Mouse (Mus musculus) lung, embryonic 15.5 days (tissue): Measurements from ENCODE around the gene Cd9. TPM values are rescaled to one million over a fixed set of nuclear protein-coding genes. Genes with fewer than 3 reads are reported as not detected.

Experiments used
- ATAC-seq: fragments of 200-750 bp; cut with Nextera tagmentation; 2 replicates; pipeline ENCODE4 v1.8.0; 2017; ENCODE audit warnings: moderate number of reproducible peaks, borderline replicate concordance; ENCODE audit not compliant: low FRiP score, low TSS enrichment; ENCODE audit errors: extremely low read depth
- H3K27ac ChIP-seq: fragments of 300-500 bp; sonication (generic); 2 replicates; pipeline ENCODE4 v1.5.1; 2015; ENCODE audit warnings: moderate library complexity, mild to moderate bottlenecking, inconsistent platforms
- H3K27me3 ChIP-seq: fragments of 300-500 bp; sonication (generic); 2 replicates; pipeline ENCODE4 v1.6.1; 2015; ENCODE audit warnings: inconsistent platforms
- H3K36me3 ChIP-seq: fragments of 300-500 bp; sonication (generic); 2 replicates; pipeline ENCODE4 v1.6.1; 2015; ENCODE audit warnings: inconsistent platforms
- H3K4me1 ChIP-seq: fragments of 300-500 bp; sonication (generic); 2 replicates; pipeline ENCODE4 v1.6.1; 2015; ENCODE audit warnings: inconsistent platforms
- H3K4me2 ChIP-seq: fragments of 300-500 bp; sonication (generic); 2 replicates; pipeline ENCODE4 v1.6.1; 2015; ENCODE audit warnings: inconsistent platforms, mild to moderate bottlenecking, moderate library complexity
- H3K4me3 ChIP-seq: fragments of 300-500 bp; sonication (generic); 2 replicates; pipeline ENCODE4 v1.5.1; 2015; ENCODE audit warnings: mild to moderate bottlenecking, inconsistent platforms
- H3K9ac ChIP-seq: fragments of 300-500 bp; sonication (generic); 2 replicates; pipeline ENCODE4 v1.6.1; 2015; ENCODE audit warnings: inconsistent platforms
- H3K9me3 ChIP-seq: fragments of 300-500 bp; sonication (generic); 2 replicates; pipeline ENCODE4 v1.6.1; 2016; ENCODE audit warnings: inconsistent platforms
- WGBS: fragments of 180-500 bp; shearing (Covaris S2); methylation state at CpG from one replicate; pipeline ENCODE4 v1.1.7; 2015; 5-methylcytosine and 5-hydroxymethylcytosine counted together
- polyA plus RNA-seq: library from polyadenylated mRNA; unstranded; fragments of >200 nt; fragmentation: Nextera tagmentation; extraction: Ambion mirVana; gene quantifications from 2 replicates; pipeline ENCODE4 v1.2.1, GENCODE M21; 2015

Cd9 gene
- polyA plus RNA-seq, 1 experiment from 2014 or later: 250 TPM

DNA sequence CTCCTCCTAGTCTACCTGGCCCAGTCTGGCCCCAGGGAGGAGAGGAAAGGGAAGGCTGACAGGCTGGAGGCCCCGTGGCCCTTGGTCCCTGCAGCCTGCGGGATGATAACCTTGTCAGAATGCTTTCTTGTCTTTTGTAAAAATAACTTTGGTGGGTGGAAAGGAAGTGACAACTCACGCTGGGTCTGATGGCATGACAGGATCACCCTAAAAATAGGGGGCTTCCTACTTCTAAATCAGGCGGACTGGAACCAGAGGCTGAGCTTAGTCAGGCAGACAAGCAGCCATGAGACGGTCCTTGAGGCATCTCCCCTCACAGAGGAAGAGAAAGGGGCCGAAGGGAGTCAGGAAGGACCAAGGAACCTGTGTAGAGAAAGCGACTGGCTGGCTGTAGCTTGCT, 23.3 kb downstream of the Cd9 start:
- 72% methylated on average over 7 of the region's 7 CpGs for WGBS
- H3K27ac ChIP-seq: no peak overlapping the region
- no peak overlapping the region for H3K9ac ChIP-seq
- no peaks in the 10 kb centered on the region for H3K9me3 ChIP-seq
- H3K4me3 ChIP-seq: no peak overlapping the region
- peaks cover 42% of the 10 kb centered on the region for H3K4me1 ChIP-seq
- no peak overlapping the region for H3K4me2 ChIP-seq
- no peaks in the 10 kb centered on the region for H3K27me3 ChIP-seq
- no peak for ATAC-seq
- no peaks in the 10 kb centered on the region for H3K36me3 ChIP-seq

DNA sequence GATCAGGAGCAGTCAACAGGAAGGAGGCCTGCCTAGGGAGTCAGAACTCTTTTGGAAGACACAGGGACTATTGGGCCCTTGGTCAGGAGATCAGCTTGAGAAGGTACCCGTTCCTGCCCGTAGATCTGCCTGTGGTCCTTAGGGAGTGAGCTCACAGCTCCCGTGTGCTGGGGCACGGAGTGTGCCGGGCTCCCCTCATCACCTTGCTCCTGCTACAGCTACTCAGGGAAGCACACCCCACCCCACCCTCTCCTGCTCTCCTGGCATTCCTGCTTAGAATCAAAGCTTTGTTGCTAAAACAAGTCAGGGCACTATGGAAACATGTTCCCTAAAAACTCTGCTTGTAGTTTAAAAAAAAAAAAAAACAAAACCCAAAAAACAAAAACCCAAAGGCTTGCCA, 24.0 kb downstream of the Cd9 start:
- 83% methylated on average over 5 of the region's 5 CpGs for WGBS

DNA sequence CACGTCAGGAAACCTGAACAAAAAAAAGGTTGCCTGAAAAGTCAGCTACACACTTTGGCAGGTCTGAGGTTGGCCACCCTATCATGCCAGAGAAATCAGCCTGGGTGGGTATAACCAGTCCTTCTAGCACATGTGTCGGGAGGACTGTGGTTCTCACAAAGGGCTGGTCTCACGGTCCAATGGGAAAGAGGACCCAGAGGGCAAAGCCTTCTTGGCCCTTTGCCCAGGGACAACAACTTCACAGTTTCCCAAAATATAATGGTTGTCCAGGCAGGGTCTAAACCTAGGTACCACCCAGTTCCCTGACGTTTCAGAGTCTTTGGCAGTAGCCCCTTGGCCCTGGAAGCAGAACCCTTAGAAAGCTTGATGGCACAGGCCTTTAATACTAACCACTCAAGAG, 25.4 kb downstream of the Cd9 start:
- no peaks in the 10 kb centered on the region for H3K9me3 ChIP-seq
- 74% methylated on average over 4 of the region's 4 CpGs for WGBS
- no peak overlapping the region for H3K4me3 ChIP-seq
- H3K27ac ChIP-seq: no peak overlapping the region
- H3K27me3 ChIP-seq: no peaks in the 10 kb centered on the region
- H3K9ac ChIP-seq: no peak overlapping the region
- ATAC-seq: no peak
- H3K4me1 ChIP-seq: peaks cover 23% of the 10 kb centered on the region
- H3K4me2 ChIP-seq: no peak overlapping the region
- no peaks in the 10 kb centered on the region for H3K36me3 ChIP-seq

More for the DNA sequence above, 24.0 kb downstream of the Cd9 start:
- H3K27ac ChIP-seq: no peak overlapping the region
- no peak for ATAC-seq
- no peak overlapping the region for H3K4me3 ChIP-seq
- H3K27me3 ChIP-seq: no peaks in the 10 kb centered on the region
- no peaks in the 10 kb centered on the region for H3K36me3 ChIP-seq
- peaks cover 35% of the 10 kb centered on the region for H3K4me1 ChIP-seq
- no peak overlapping the region for H3K9ac ChIP-seq
- H3K4me2 ChIP-seq: no peak overlapping the region
- no peaks in the 10 kb centered on the region for H3K9me3 ChIP-seq

DNA sequence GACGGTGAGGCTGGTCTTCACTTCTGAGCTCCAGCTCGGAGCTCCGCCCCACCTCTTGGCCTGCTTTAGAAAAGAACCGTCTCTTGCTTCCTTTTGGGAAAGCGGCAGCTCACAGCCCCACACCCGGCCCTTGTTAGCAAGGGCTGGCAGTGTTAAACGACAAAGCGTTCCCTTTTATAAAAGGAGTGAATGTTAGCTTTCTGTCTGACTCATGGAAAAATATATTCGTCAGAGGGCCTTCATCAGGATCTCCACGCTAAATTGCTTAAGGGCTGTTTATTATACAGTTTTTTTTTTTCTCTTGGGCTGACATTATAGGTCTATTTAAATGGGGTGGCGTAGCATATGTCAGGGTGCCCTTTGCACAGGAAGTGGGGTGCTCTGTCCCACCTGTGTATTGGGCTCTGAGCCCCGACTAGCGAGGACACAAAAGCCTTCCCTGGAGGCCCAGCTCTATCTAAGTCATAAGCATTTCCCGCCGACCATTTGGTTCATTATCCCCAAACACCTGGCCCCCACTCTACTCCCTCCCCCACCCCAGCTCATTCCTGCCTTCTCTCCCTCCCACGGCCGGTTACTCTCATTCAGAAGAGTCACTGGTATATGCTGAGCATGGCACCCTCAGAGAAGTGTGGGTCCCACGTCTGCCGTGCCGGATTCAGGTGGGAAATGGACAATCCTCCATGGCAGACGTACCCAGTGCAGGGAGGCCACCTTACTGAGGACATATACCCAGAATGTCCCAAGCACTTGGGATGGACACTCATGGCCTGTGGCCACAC, 26.2 kb downstream of the Cd9 start:
- 53% methylated on average over 21 of the region's 21 CpGs for WGBS
- no peaks in the 10 kb centered on the region for H3K9me3 ChIP-seq
- no peaks in the 10 kb centered on the region for H3K36me3 ChIP-seq
- no peak overlapping the region for H3K4me2 ChIP-seq
- H3K4me3 ChIP-seq: no peak overlapping the region
- peak overlapping the region; percentile 3; the same call in 1 of the 2 replicates for H3K27ac ChIP-seq
- H3K9ac ChIP-seq: no peak overlapping the region
- ATAC-seq: no peak
- no peaks in the 10 kb centered on the region for H3K27me3 ChIP-seq
- H3K4me1 ChIP-seq: peaks cover 16% of the 10 kb centered on the region

DNA sequence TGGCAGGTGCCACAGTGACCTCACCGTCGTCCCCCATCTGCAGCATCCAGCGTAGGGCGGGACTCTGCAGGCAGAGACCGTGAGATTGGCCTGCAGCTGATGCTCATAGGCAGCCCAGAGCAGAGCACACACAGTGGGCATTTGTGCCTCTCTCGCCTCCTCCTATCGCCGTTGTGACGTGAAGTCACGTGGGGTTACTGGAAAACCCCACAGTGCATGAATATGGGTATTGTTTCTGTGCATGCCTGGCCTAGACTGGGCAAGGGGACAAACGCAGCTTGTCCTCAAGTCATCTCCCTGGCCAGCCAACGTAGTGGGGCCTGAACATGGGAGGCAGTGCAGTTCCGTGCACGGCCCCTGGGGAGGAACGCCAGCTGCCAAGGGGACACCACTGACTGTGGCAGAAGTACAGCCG, 27.3 kb downstream of the Cd9 start:
- Histone ChIP-seq H3K4me1 (peaks cover 16% of the 10 kb centered on the region), H3K4me2 (no peak overlapping the region), H3K36me3 (no peaks in the 10 kb centered on the region), H3K9me3 (no peaks in the 10 kb centered on the region), H3K4me3 (no peak overlapping the region), H3K9ac (no peak overlapping the region), H3K27me3 (no peaks in the 10 kb centered on the region), H3K27ac (no peak overlapping the region; the same call in 1 of the 2 replicates)
- 67% methylated on average over 16 of the region's 16 CpGs for WGBS
- ATAC-seq: peak; percentile 56

DNA sequence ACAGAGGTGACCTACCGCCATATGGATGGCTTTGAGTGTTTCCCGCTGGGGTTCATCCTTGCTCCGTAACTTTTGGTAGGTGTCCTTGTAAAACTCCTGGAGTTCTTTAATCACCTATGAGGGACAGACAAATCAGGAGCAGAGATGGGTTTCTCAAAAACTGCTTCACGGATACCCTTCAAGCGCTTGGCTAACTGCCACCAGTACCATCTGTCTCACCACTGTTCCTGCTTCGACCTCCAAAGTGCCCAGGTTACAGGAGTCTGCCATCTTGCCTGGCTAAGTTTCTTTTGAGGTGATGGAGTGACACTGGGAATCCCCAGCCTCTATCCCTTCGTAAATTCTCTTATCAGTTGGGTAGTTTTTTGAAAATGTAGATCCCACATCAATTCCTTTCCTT, 32.3 kb downstream of the Cd9 start:
- H3K27ac ChIP-seq: no peak overlapping the region
- no peaks in the 10 kb centered on the region for H3K9me3 ChIP-seq
- 88% methylated on average over 7 of the region's 7 CpGs for WGBS
- H3K4me2 ChIP-seq: no peak overlapping the region
- no peaks in the 10 kb centered on the region for H3K27me3 ChIP-seq
- ATAC-seq: no peak
- no peak overlapping the region for H3K9ac ChIP-seq
- H3K4me1 ChIP-seq: no peaks in the 10 kb centered on the region; the same call in 1 of the 2 replicates
- H3K4me3 ChIP-seq: no peak overlapping the region
- H3K36me3 ChIP-seq: peaks cover 20% of the 10 kb centered on the region

DNA sequence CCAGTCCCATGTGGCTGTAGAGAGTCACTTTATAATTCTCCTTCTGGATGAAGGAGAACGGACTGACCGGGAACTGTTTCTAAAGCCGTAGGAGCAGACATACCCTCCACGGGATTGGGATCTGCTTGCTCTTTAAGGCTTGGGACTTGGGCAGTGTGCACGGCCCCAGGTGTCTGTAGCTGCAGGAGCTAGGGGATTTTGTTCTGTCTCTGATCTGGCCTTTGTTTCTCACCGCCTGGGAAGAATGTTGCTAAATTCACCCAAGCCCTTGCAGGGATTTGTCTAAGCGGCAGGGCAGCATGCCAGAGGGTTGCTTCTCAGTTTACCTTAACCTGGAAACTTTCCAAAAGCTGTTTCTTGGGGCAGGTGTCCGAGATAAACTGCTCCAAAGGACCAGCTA, 32.8 kb downstream of the Cd9 start:
- no peaks in the 10 kb centered on the region for H3K9me3 ChIP-seq
- no peak for ATAC-seq
- H3K4me3 ChIP-seq: no peak overlapping the region
- H3K27me3 ChIP-seq: no peaks in the 10 kb centered on the region
- H3K4me2 ChIP-seq: no peak overlapping the region
- H3K36me3 ChIP-seq: peaks cover 20% of the 10 kb centered on the region
- no peak overlapping the region for H3K9ac ChIP-seq
- peak overlapping the region; percentile 29; the same call in 1 of the 2 replicates for H3K27ac ChIP-seq
- WGBS: 63% methylated on average over 8 of the region's 8 CpGs
- H3K4me1 ChIP-seq: no peaks in the 10 kb centered on the region

DNA sequence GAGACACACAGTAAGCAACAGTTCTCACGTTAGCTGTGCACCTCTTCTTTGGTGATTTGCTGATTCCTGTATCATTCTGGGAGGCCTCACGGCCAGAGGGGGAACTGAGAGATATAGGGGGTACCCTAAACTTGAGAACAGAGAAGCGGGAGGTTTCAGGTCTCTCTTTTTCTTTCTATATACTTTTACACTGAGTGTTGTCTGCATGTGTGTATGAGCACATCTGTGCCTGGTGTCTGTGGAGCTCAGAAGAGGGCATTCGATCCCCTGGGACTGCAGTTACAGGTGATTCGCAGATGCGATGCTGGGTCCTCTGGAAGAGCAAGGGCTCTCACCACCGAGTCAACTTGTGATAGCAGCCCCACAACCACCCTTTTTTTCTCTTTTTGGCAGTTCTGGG, 33.3 kb downstream of the Cd9 start:
- no peak overlapping the region for H3K9ac ChIP-seq
- no peak overlapping the region for H3K4me3 ChIP-seq
- H3K27me3 ChIP-seq: no peaks in the 10 kb centered on the region
- H3K36me3 ChIP-seq: peaks cover 20% of the 10 kb centered on the region
- H3K4me1 ChIP-seq: no peaks in the 10 kb centered on the region
- H3K9me3 ChIP-seq: no peaks in the 10 kb centered on the region
- no peak overlapping the region for H3K4me2 ChIP-seq
- 87% methylated on average over 7 of the region's 7 CpGs for WGBS
- no peak for ATAC-seq
- 0 out of 2 replicates have a peak overlapping the region, but pooled peaks have one; percentile 29 for H3K27ac ChIP-seq

DNA sequence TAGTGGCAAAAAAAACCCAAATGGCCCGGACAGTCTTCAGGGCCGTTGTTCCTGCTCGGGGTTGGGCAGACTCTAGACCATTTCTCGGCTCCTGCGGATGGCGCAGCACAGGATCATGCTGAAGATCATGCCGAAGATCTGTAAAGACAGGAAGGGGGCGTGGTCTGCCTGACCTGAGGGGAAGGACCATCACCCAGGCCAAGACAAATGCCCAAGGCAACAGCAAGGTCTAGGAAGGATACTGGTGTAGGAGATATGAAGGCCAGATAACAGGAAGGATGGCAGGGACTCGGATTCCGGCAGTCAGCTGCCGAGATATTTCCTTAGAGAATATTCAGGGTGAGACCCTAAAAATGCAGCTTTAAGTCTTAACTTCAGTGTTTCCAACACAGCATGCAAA, 34.0 kb downstream of the Cd9 start:
- Histone ChIP-seq H3K27ac (no peak overlapping the region), H3K9me3 (no peaks in the 10 kb centered on the region), H3K4me2 (no peak overlapping the region), H3K27me3 (no peaks in the 10 kb centered on the region), H3K4me3 (no peak overlapping the region), H3K9ac (no peak overlapping the region), H3K36me3 (peaks cover 20% of the 10 kb centered on the region), H3K4me1 (no peaks in the 10 kb centered on the region)
- 74% methylated on average over 11 of the region's 11 CpGs for WGBS
- ATAC-seq: no peak

DNA sequence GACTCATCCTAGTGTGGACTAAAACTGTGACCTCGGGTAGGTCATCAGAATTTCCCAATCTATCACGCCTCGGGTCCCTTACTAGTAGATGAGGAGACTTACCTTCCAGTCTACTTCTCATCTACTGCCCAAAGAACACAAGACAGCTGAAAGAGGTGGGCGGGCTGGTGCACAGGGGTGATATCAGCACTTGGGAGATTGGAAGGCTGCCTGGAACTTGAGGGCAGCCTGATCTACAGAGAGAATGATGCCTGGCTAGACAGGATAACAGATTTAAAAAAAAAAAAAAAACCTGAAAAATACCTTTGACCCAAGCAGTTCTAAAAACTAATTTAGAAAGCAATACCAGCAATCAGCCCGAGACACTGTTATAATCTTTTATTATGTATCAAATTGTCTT, 34.7 kb downstream of the Cd9 start:
- WGBS: 87% methylated on average over 5 of the region's 5 CpGs
- ATAC-seq: no peak
- Histone ChIP-seq H3K9ac (no peak overlapping the region), H3K4me2 (no peak overlapping the region), H3K27ac (no peak overlapping the region), H3K27me3 (no peaks in the 10 kb centered on the region), H3K4me3 (no peak overlapping the region), H3K9me3 (no peaks in the 10 kb centered on the region), H3K36me3 (peaks cover 20% of the 10 kb centered on the region), H3K4me1 (no peaks in the 10 kb centered on the region)

DNA sequence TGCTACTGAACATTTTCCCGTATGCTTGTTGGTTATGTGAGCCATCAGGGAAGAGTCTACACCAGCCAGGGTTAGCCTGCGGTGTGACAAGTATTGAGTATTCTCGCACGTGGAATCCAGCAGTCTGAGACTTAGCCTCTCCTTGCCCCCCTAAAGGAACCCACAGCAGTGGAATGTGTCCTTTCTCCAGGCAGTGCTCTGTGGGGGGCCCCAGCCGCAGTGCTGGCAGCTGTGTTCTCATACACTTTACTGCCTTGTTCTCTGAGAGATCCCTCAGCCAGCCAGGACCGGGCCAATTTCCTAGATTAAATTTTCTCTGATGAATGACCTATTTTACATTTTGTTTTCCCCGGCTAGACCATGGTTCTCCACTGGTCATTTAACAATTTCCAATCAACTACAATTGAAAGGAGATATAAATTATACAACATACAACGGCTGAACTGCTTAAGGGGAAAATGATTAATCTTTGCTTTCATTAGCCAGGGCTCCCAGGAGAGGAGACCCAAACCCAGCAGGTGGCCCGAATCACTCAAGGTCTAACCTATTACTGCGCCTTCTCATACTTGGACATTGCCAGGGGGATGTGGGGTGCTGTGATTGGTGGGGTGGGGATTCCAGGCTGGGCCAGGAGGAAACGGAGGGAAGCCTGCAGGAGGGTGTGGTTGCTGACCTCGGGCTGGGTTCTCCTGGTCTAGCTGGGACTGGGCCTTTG, 38.6 kb downstream of the Cd9 start:
- no peak for ATAC-seq
- 37% methylated on average over 12 of the region's 12 CpGs for WGBS
- Histone ChIP-seq H3K9ac (no peak overlapping the region), H3K27me3 (no peaks in the 10 kb centered on the region), H3K36me3 (peaks cover 11% of the 10 kb centered on the region), H3K4me1 (no peaks in the 10 kb centered on the region), H3K4me3 (no peak overlapping the region), H3K4me2 (no peak overlapping the region), H3K27ac (no peak overlapping the region), H3K9me3 (no peaks in the 10 kb centered on the region)

DNA sequence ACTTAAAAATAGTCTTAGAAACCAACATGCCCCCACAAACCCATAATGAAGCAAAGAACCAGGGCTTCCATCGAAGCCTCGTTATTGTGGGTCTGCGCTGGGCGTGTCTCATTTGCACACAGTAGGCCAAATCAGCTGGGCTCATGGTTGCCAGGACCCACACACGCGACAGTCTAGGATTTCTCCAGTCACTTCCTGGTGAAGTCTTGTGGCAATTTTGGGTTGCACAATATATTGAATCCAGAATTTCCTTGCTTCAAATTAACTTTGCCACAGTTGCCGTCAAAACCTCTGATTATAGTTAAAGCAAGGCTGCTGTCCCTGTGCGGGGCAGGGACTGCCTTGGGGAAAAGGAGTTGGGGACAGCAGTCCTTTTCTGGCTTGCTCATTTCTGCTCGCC, 39.9 kb downstream of the Cd9 start:
- ATAC-seq: no peak
- no peak overlapping the region for H3K4me2 ChIP-seq
- peaks cover 4% of the 10 kb centered on the region; the same call in 1 of the 2 replicates for H3K36me3 ChIP-seq
- no peak overlapping the region for H3K27ac ChIP-seq
- no peaks in the 10 kb centered on the region for H3K9me3 ChIP-seq
- no peak overlapping the region for H3K4me3 ChIP-seq
- H3K9ac ChIP-seq: no peak overlapping the region
- 86% methylated on average over 9 of the region's 9 CpGs for WGBS
- no peaks in the 10 kb centered on the region for H3K4me1 ChIP-seq
- no peaks in the 10 kb centered on the region for H3K27me3 ChIP-seq
